Mouse (Mus musculus) intestine, embryonic 16.5 days (tissue): Measurements from ENCODE around the gene Tigd4. TPM values are rescaled to one million over a fixed set of nuclear protein-coding genes. Genes with fewer than 3 reads are reported as not detected.
A peak's percentile ranks its signal among the peaks of the same experiment; 100 is the strongest.
"Not testable (repeated sequence)": the region's sequence is repeated elsewhere in the genome, so short reads cannot be mapped to it uniquely, and the experiment has no call there.

Source experiments
- ATAC-seq: fragments of 200-750 bp; cut with Nextera tagmentation; 2 replicates; pipeline ENCODE4 v1.8.0; 2017; ENCODE audit warnings: moderate TSS enrichment, moderate library complexity
- H3K27ac ChIP-seq: fragments of 300-500 bp; sonication (generic); 2 replicates; pipeline ENCODE4 v1.5.1; 2014; ENCODE audit warnings: mild to moderate bottlenecking, low read length
- H3K27me3 ChIP-seq: fragments of 300-500 bp; sonication (generic); replicated peaks from 2 replicates; pipeline ENCODE4 v1.6.1; 2014; ENCODE audit warnings: low read length, control low read depth, mixed read lengths; ENCODE audit not compliant: control insufficient read depth, insufficient read depth
- H3K36me3 ChIP-seq: fragments of 300-500 bp; sonication (generic); 2 replicates; pipeline ENCODE4 v1.6.1; 2014; ENCODE audit warnings: low read length, control low read depth; ENCODE audit not compliant: control insufficient read depth, insufficient read depth
- H3K4me1 ChIP-seq: fragments of 300-500 bp; sonication (generic); 2 replicates; pipeline ENCODE4 v1.6.1; 2014; ENCODE audit warnings: low read length, control low read depth, mixed read lengths; ENCODE audit not compliant: control insufficient read depth, insufficient read depth
- H3K4me2 ChIP-seq: fragments of 300-500 bp; sonication (generic); 2 replicates; pipeline ENCODE4 v1.6.1; 2014; ENCODE audit warnings: low read depth, low read length, control low read depth
- H3K4me3 ChIP-seq: fragments of 300-500 bp; sonication (generic); 2 replicates; pipeline ENCODE4 v1.5.1; 2014; ENCODE audit warnings: mild to moderate bottlenecking, low read length
- H3K9ac ChIP-seq: fragments of 300-500 bp; sonication (generic); 2 replicates; pipeline ENCODE4 v1.6.1; 2014; ENCODE audit warnings: low read depth, low read length
- H3K9me3 ChIP-seq: fragments of 300-500 bp; sonication (generic); 2 replicates; pipeline ENCODE4 v1.6.1; 2016; ENCODE audit warnings: low read length, control low read depth; ENCODE audit not compliant: control insufficient read depth
- WGBS: fragments of 180-500 bp; shearing (Covaris S2); extraction: QIAGEN DNeasy Blood & Tissue Kit; methylation state at CpG from one replicate; pipeline ENCODE4 v1.1.7; 2014; 5-methylcytosine and 5-hydroxymethylcytosine counted together
- polyA plus RNA-seq: library from polyadenylated mRNA; unstranded; fragments of >200 nt; fragmentation: Nextera tagmentation; extraction: Ambion mirVana; gene quantifications from 2 replicates; pipeline ENCODE4 v1.2.1, GENCODE M21; 2015

Tigd4 gene
- not detected in 2 replicates for polyA plus RNA-seq

DNA sequence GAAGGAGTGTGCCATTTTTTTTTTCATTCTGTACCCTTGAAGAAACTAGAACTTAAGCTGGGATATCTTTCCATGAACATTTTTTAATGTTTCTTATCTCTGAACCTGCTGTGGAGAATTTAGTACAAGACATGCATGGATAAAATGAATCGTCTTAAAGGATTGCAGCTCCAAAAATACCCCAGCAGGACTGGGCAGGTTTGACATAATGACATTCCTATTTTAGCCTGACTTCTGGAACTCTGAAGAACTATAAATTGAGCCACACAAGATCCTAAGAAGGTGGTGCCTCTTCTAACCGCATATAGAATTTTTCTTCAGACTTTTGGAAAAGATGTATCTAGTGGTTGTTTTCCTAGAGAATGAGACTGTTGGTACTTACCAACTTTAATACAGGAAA lies at the start of gene Tigd4:
TSS of gene Tigd4 (plus strand) at position 301 of the 400 bp plus-strand sequence.
- WGBS = 92% methylated on average over 2 of the region's 2 CpGs

GRCm38 (mm10) chr3:84547177-84547576 lies 46.2 kb upstream of the Tigd4 start:
- H3K36me3 ChIP-seq = no peaks in the 10 kb centered on the region
- no peaks in the 10 kb centered on the region for H3K4me1 ChIP-seq
- ATAC-seq = no peak
- H3K9me3 ChIP-seq = no peaks in the 10 kb centered on the region
- H3K9ac ChIP-seq = no peak overlapping the region
- H3K4me2 ChIP-seq = no peak overlapping the region
- H3K27ac ChIP-seq = no peak overlapping the region
- 77% methylated on average over 8 of the region's 8 CpGs for WGBS
- H3K4me3 ChIP-seq = no peak overlapping the region
- no peaks in the 10 kb centered on the region for H3K27me3 ChIP-seq

More for the DNA sequence above, at the start of gene Tigd4:
- H3K4me3 ChIP-seq = no peak within 1 kb of the TSS
- no peak within 1 kb of the TSS for H3K9ac ChIP-seq
- H3K27me3 ChIP-seq = no peaks in the 10 kb centered on the region; the same call in 1 of the 2 replicates
- H3K4me1 ChIP-seq = no peaks in the 10 kb centered on the region
- no peaks in the 10 kb centered on the region for H3K9me3 ChIP-seq
- no peak for ATAC-seq
- H3K36me3 ChIP-seq = no peaks in the 10 kb centered on the region
- H3K4me2 ChIP-seq = no peak within 1 kb of the TSS
- no peak within 1 kb of the TSS for H3K27ac ChIP-seq

- Histone ChIP-seq H3K27me3 (no peaks in the 10 kb centered on the region), H3K4me3 (no peak overlapping the region), H3K36me3 (no peaks in the 10 kb centered on the region), H3K4me2 (no peak overlapping the region), H3K4me1 (no peaks in the 10 kb centered on the region), H3K27ac (no peak overlapping the region), H3K9ac (no peak overlapping the region), H3K9me3 (no peaks in the 10 kb centered on the region)
- WGBS = 89% methylated on average over 3 of the region's 3 CpGs
- no peak for ATAC-seq
Measured at GRCm38 (mm10) chr3:84555780-84556179, 37.6 kb upstream of the Tigd4 start.

GRCm38 (mm10) chr3:84558301-84558700 lies 35.1 kb upstream of the Tigd4 start:
- Histone ChIP-seq H3K27me3 (no peaks in the 10 kb centered on the region), H3K36me3 (no peaks in the 10 kb centered on the region), H3K4me1 (no peaks in the 10 kb centered on the region), H3K27ac (no peak overlapping the region), H3K9ac (no peak overlapping the region), H3K9me3 (no peaks in the 10 kb centered on the region), H3K4me2 (no peak overlapping the region), H3K4me3 (no peak overlapping the region)
- ATAC-seq = no peak
- WGBS = 97% methylated on average over 3 of the region's 3 CpGs

- H3K9ac ChIP-seq, H3K4me1 ChIP-seq, ATAC-seq, H3K27ac ChIP-seq, H3K4me3 ChIP-seq, H3K4me2 ChIP-seq, H3K36me3 ChIP-seq, H3K9me3 ChIP-seq, H3K27me3 ChIP-seq: not testable (repeated sequence)
- 98% methylated on average over 2 of the region's 2 CpGs for WGBS
Measured at GRCm38 (mm10) chr3:84562911-84563310, 30.5 kb upstream of the Tigd4 start.

DNA sequence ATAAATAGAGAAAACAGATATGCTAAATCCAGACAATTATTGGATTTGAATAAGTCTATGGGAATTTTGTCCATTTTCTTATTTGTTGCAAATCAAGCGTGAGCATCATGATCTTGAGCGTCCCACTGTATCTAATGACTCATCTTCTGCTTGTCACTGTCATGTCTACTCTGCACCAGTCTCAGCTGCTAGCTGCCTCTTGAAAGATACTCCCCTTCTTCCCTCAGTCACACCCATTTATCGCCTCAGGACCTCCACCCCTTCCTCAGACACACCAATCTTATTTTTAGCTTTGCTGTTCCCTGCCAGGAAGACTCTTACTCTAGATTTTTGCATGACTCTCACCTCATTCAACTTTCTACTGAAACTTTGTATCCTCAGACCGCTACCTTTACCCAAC lies 30.0 kb upstream of the Tigd4 start:
- Histone ChIP-seq H3K27me3 (no peaks in the 10 kb centered on the region), H3K9me3 (no peaks in the 10 kb centered on the region), H3K36me3 (no peaks in the 10 kb centered on the region), H3K27ac (no peak overlapping the region), H3K4me2 (no peak overlapping the region), H3K9ac (no peak overlapping the region), H3K4me3 (no peak overlapping the region), H3K4me1 (no peaks in the 10 kb centered on the region)
- WGBS = 88% methylated on average over 4 of the region's 4 CpGs
- no peak for ATAC-seq

GRCm38 (mm10) chr3:84568540-84568939 lies 24.8 kb upstream of the Tigd4 start:
- Histone ChIP-seq H3K27ac (no peak overlapping the region), H3K36me3 (no peaks in the 10 kb centered on the region), H3K4me1 (no peaks in the 10 kb centered on the region), H3K4me2 (no peak overlapping the region), H3K9ac (no peak overlapping the region), H3K9me3 (no peaks in the 10 kb centered on the region), H3K4me3 (no peak overlapping the region), H3K27me3 (no peaks in the 10 kb centered on the region)
- ATAC-seq = no peak
- 94% methylated on average over 6 of the region's 6 CpGs for WGBS

- Histone ChIP-seq H3K4me2 (no peak overlapping the region), H3K36me3 (no peaks in the 10 kb centered on the region), H3K9ac (no peak overlapping the region), H3K27ac (no peak overlapping the region), H3K9me3 (no peaks in the 10 kb centered on the region), H3K27me3 (no peaks in the 10 kb centered on the region), H3K4me3 (no peak overlapping the region), H3K4me1 (no peaks in the 10 kb centered on the region)
- no peak for ATAC-seq
- 78% methylated on average over 6 of the region's 6 CpGs for WGBS
Measured at GRCm38 (mm10) chr3:84569587-84569986, 23.8 kb upstream of the Tigd4 start.

DNA sequence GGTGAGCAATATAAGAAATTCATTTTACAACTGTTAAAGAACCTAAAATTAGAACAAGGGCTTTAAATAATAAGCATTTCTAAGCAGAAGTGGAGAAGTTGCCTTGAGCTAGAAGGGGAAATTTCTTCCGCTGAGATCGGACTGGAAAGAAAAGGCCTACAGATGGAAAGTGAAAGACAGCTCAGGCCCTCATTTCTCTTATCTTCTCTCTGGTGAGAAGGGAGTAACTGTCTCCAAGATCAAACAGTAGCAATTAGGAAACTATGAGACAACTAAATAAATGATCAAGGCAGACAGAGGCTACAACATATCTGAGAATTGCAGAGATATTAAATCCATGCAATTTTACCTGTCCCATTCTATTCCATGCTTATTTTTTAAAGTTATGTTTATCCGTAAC lies 22.9 kb upstream of the Tigd4 start:
- H3K4me2 ChIP-seq = no peak overlapping the region
- no peak overlapping the region for H3K4me3 ChIP-seq
- H3K4me1 ChIP-seq = no peaks in the 10 kb centered on the region
- ATAC-seq = no peak
- 80% methylated on average over 3 of the region's 3 CpGs for WGBS
- no peaks in the 10 kb centered on the region for H3K27me3 ChIP-seq
- no peak overlapping the region for H3K27ac ChIP-seq
- H3K9me3 ChIP-seq = no peaks in the 10 kb centered on the region
- no peaks in the 10 kb centered on the region for H3K36me3 ChIP-seq
- no peak overlapping the region for H3K9ac ChIP-seq

GRCm38 (mm10) chr3:84580716-84581115 lies 12.7 kb upstream of the Tigd4 start:
- Histone ChIP-seq H3K9me3 (no peaks in the 10 kb centered on the region), H3K4me3 (peak overlapping the region; percentile 19), H3K9ac (peak overlapping the region; percentile 41; the same call in 1 of the 2 replicates), H3K4me2 (peak overlapping the region; percentile 83), H3K36me3 (no peaks in the 10 kb centered on the region), H3K4me1 (peaks cover 16% of the 10 kb centered on the region), H3K27me3 (no peaks in the 10 kb centered on the region), H3K27ac (no peak overlapping the region)
- ATAC-seq = no peak
- WGBS = 31% methylated on average over 4 of the region's 4 CpGs
